Mouse (Mus musculus) ES-E14 (cell line): ENCODE measurements around the gene Ddx50. TPM values are rescaled to one million over a fixed set of nuclear protein-coding genes. Genes with fewer than 3 reads are reported as not detected.

Experiments
- DNase-seq: peaks from one replicate; pipeline ENCODE4 v3.0.0-alpha.2; 2013; ENCODE audit warnings: low read depth, low spot score
- H3K27ac ChIP-seq: 2 replicates; pipeline ENCODE4 v1.5.1; 2012; ENCODE audit warnings: low read depth, mild to moderate bottlenecking, low read length, moderate library complexity, mixed read lengths; ENCODE audit not compliant: poor library complexity, insufficient read depth, severe bottlenecking
- H3K36me3 ChIP-seq: 2 replicates; pipeline ENCODE4 v1.6.1; 2012; ENCODE audit warnings: mild to moderate bottlenecking, low read length, moderate library complexity, mixed read lengths; ENCODE audit not compliant: control insufficient read depth, poor library complexity, insufficient read depth, severe bottlenecking
- H3K4me1 ChIP-seq, 2 experiments: fragments of 150-350 bp in 1 of 2; sonication (generic) in 1 of 2; 2 replicates each; pipeline ENCODE4 v1.6.1; 2012; ENCODE audit warnings: low read length in 2 of 2, mild to moderate bottlenecking in 1 of 2, mixed read lengths in 1 of 2; ENCODE audit not compliant: control insufficient read depth in 2 of 2, insufficient read depth in 2 of 2, poor library complexity in 1 of 2
- H3K4me3 ChIP-seq, 2 experiments: fragments of 150-350 bp in 1 of 2; sonication (generic) in 1 of 2; 2 replicates each; pipeline ENCODE4 v1.5.1; 2012; ENCODE audit warnings: low read length in 2 of 2, low read depth in 1 of 2, mild to moderate bottlenecking in 1 of 2, mixed read lengths in 1 of 2; ENCODE audit not compliant: insufficient read depth in 1 of 2, poor library complexity in 1 of 2, severe bottlenecking in 1 of 2
- H3K9ac ChIP-seq: 2 replicates; pipeline ENCODE4 v1.6.1; 2012; ENCODE audit warnings: low read depth, mild to moderate bottlenecking, low read length, mixed read lengths; ENCODE audit not compliant: poor library complexity, insufficient read depth, severe bottlenecking
- H3K9me3 ChIP-seq: fragments of 150-350 bp; sonication (generic); 2 replicates; pipeline ENCODE4 v1.6.1; 2012; ENCODE audit warnings: low read depth, mild to moderate bottlenecking, low read length; ENCODE audit not compliant: control insufficient read depth, insufficient read depth
- CHD2 ChIP-seq: IDR thresholded peaks from 2 replicates; pipeline ENCODE4 v1.6.1; 2014; ENCODE audit warnings: mild to moderate bottlenecking, low read depth, low read length, inconsistent platforms
- HCFC1 ChIP-seq: IDR thresholded peaks from 2 replicates; pipeline ENCODE4 v1.6.1; 2012; ENCODE audit warnings: low read length, inconsistent platforms, borderline replicate concordance; ENCODE audit not compliant: insufficient read depth
- MAFK ChIP-seq: IDR thresholded peaks from 2 replicates; pipeline ENCODE4 v1.6.1; 2014; ENCODE audit warnings: mild to moderate bottlenecking, low read depth, low read length, inconsistent platforms; ENCODE audit not compliant: insufficient read depth
- ZC3H11A ChIP-seq: IDR thresholded peaks from 2 replicates; pipeline ENCODE4 v1.6.1; 2012; ENCODE audit warnings: low read depth, mild to moderate bottlenecking, inconsistent platforms, low read length, borderline replicate concordance
- ZNF384 ChIP-seq: IDR thresholded peaks from 2 replicates; pipeline ENCODE4 v1.6.1; 2012; ENCODE audit warnings: low read depth, low read length, inconsistent platforms
- in situ Hi-C, 2 experiments: fragments of 600-800 bp; cut with MboI; formaldehyde crosslinking; loops; one replicate each; pipeline ENCODE4 v1.15.1; 2025; ENCODE audit warnings: low sequenced_read_pairs in 2 of 2, inconsistent platforms in 1 of 2; ENCODE audit not compliant: unreplicated experiment in 2 of 2
- total RNA-seq: library from RNA; depleted of rRNA; stranded (reverse); fragments of 300-350 nt; gene quantifications from 2 replicates; pipeline ENCODE4 v1.2.3, GENCODE M21; 2012

Ddx50 gene
- total RNA-seq, 1 experiment = 61.8 TPM

DNA sequence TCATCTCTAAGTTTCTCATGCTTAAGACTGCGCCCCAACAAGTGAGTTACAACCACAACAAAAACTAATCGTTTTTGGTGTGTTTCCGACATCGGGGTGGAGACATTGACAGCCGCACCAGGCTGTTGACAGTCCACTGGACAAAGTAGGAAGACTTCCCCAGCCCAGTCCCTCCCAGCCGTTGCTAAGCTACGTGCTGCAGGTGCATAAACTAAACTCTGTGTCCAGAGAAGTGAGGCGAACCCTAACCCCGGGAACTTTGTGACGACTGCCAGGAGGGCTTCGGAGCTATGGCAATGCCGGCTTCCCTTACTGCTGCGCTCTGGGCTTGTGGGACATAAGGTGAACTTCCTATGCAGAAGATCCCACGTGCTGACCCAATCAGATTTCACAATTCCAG is 18.2 kb upstream of the Ddx50 start:
- no peak for DNase-seq
- in situ Hi-C loops = no loop called here
- no peak overlapping the region for H3K9ac ChIP-seq
- H3K4me1 ChIP-seq = peaks cover 3% of the 10 kb centered on the region in 2 experiments; a peak in 2 of 4 replicates
- no peak overlapping the region for H3K27ac ChIP-seq
- no peak for TF ChIP-seq ZNF384
- no peak for TF ChIP-seq CHD2
- no peak for TF ChIP-seq MAFK
- no peak for TF ChIP-seq ZC3H11A
- no peak for TF ChIP-seq HCFC1
- H3K36me3 ChIP-seq = no peaks in the 10 kb centered on the region
- H3K4me3 ChIP-seq = no peak overlapping the region
- H3K9me3 ChIP-seq = no peaks in the 10 kb centered on the region

DNA sequence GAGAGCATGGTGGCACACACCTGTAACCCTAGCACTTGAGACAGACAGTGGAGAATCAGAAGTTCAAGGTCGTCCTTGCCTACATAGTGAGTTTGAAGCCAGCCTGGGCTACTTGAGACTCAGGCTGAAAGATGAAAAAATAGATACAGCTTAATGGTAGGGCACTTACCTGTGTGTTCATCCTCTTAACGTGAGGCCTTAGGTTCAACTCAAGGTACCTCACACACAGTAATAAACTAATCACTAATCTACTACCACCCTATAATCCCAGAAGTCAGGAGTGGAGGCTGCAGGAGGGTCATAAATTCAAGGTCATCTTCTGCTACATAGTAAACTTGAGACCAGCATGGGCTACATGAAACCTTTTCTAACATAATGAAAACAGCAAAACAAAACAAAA is 17.4 kb upstream of the Ddx50 start:
- no peak for DNase-seq
- TF ChIP-seq ZC3H11A (no peak), MAFK (no peak), HCFC1 (no peak), CHD2 (no peak), ZNF384 (no peak)
- H3K4me3 ChIP-seq = no peak overlapping the region
- H3K9ac ChIP-seq = no peak overlapping the region
- H3K4me1 ChIP-seq = peaks cover 3 to 8% of the 10 kb centered on the region in 2 experiments; a peak in 2 of 4 replicates
- H3K9me3 ChIP-seq = no peaks in the 10 kb centered on the region
- in situ Hi-C loops = no loop called here
- H3K36me3 ChIP-seq = no peaks in the 10 kb centered on the region
- no peak overlapping the region for H3K27ac ChIP-seq

DNA sequence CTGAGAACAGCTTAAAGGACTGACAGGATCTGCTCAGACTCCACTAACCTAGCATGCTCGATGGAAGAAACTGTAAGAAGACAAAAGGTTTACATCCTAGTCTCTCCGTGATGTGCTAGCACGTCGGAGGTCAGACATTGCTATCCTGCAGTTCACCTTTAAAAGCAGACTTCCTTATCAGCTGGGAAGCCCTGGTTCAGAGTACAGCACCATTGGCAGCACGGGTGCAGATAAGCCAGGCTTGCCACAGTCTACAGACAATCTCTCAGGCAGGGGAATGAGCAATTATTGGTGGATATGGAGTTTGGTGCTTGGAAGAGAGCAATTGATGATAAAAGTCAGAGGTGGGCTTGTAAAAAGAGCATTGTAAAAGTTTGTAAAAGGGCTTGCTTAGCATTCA is 17.0 kb upstream of the Ddx50 start:
- H3K9ac ChIP-seq = no peak overlapping the region
- TF ChIP-seq HCFC1 (no peak), ZNF384 (no peak), CHD2 (no peak), MAFK (no peak), ZC3H11A (no peak)
- no peak overlapping the region for H3K27ac ChIP-seq
- in situ Hi-C loops = no loop called here
- no peaks in the 10 kb centered on the region for H3K36me3 ChIP-seq
- peaks cover 3 to 10% of the 10 kb centered on the region in 2 experiments; a peak in 3 of 4 replicates for H3K4me1 ChIP-seq
- no peak overlapping the region for H3K4me3 ChIP-seq
- no peak for DNase-seq
- no peaks in the 10 kb centered on the region for H3K9me3 ChIP-seq

DNA sequence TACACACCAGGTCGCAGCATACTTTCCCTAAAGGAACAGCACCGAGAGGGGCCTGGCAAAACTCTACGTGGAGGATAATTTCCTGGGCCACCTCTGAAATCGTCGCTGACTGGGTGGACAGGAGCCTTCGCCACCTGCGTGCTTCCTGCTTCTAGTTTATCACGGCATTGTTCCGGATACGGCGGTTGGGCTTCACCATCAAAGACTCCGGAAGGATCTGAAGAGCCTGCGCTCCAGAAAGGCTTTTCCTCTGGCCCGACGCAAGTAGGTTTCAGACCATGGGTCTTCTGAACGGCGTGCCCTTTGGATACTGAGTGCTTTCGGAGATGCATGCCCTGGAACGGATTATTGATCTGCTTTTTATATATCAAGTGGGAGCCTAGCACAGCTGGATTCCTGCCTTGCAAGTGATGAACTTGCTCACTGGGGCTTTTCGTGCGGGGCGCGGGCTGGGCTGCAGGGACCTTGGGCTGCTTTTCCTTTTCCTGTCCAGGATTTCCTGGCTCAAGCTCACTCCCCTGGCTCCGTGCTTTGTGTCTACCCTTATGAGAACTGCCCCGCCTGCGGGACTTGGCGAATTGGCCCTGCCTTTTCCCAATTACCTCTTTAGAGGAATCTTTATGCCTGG is 14.1 kb upstream of the Ddx50 start:
- no peak overlapping the region for H3K27ac ChIP-seq
- H3K4me1 ChIP-seq = peaks cover 3 to 15% of the 10 kb centered on the region in 2 experiments; a peak in 3 of 4 replicates
- TF ChIP-seq ZNF384 (no peak), HCFC1 (no peak), CHD2 (no peak), MAFK (no peak), ZC3H11A (no peak)
- no peak for DNase-seq
- H3K4me3 ChIP-seq = peak overlapping the region; percentile 32 to 45; a peak in 3 of 4 replicates
- H3K9ac ChIP-seq = peak overlapping the region; percentile 33; the same call in 1 of the 2 replicates
- no peaks in the 10 kb centered on the region for H3K9me3 ChIP-seq
- in situ Hi-C loops = no loop called here
- no peaks in the 10 kb centered on the region for H3K36me3 ChIP-seq

DNA sequence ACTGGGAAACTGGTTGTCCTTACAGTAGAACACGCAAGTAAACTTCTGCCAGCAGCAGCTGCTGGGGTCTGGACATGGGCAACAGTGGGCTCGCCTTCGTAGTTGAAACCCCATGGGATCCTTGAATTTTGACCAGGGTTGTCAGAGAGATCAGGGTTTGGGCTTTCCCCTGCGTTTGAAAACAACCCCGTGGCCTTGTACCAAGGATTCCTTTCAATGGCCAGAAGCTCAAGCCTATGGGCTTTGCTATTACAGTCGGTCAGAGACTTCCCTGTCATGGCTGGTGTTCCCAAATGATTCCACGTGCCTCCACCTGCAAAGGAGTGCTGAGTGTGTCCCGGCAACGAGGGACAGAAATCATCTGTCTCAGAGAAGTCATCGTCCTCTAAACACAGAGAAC is 13.2 kb upstream of the Ddx50 start:
- DNase-seq = no peak
- in situ Hi-C loops = no loop called here
- no peak overlapping the region for H3K9ac ChIP-seq
- H3K36me3 ChIP-seq = no peaks in the 10 kb centered on the region
- H3K27ac ChIP-seq = no peak overlapping the region
- no peaks in the 10 kb centered on the region for H3K9me3 ChIP-seq
- TF ChIP-seq ZC3H11A (no peak), MAFK (no peak), ZNF384 (no peak), HCFC1 (no peak), CHD2 (no peak)
- H3K4me3 ChIP-seq = no peak overlapping the region
- H3K4me1 ChIP-seq = peaks cover 3 to 15% of the 10 kb centered on the region in 2 experiments; a peak in 3 of 4 replicates
